In the genomic region with DNA sequence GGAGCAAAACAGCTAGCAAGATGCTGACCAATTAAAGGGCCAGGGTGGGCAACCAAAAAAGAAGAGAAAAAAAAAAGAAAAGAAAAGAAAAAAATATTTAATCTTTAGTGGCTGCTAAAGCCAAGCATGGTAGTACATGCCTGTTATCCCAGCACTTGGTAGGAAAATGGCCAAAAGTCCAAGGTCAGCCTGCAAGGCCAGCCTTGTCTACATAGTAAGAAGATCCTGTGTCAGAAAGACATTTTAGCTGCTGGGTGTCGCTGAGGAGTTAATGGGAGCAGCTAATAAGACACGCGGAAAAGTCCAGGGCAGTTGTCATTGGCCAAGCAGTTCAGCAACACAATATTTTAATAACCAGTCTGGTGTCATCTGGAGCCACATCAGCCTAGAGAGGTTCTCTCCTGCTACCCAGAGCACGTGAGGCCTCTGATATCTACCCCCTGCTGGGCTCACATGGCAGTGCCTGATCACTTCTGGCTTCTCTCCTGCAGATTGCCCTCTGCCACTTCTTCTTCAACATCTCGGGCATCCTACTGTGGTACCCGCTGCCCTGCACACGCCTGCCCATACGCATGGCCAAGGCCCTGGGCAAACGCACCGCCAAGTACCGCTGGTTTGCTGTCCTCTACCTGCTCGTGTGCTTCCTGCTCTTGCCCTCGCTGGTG, we compare ENCODE assay signal across 23 mouse cellular contexts. TPM values are rescaled to one million over a fixed set of nuclear protein-coding genes. Genes with fewer than 3 reads are reported as not detected.
A peak's percentile ranks its signal among the peaks of the same experiment; 100 is the strongest.
DNase-seq lines count a peak whose midpoint lies in the region; ATAC-seq and TF ChIP-seq lines count a peak whose summit lies in the region.
"Had no signal": no experiment of that assay in that cellular context is flagged by ENCODE, and none has a peak within 500 bp of the region (broad histone marks: within the 10 kb centered on the region; RNA-seq: fewer than 3 reads in every experiment).

No protein-coding gene starts in this region.

- ATAC-seq in forebrain, embryonic 11.5 days (replicated peaks; ENCODE audit: low FRiP score) = no peak
- no peak for ATAC-seq in forebrain, embryonic 16.5 days
- ATAC-seq in midbrain, embryonic 11.5 days (ENCODE audit: low FRiP score) = no peak
- ATAC-seq in megakaryocyte-erythroid progenitor cell, adult 5-6 weeks (replicated peaks; ENCODE audit: low FRiP score, low TSS enrichment, poor library complexity, severe bottlenecking) = peak; percentile 81
- ATAC-seq: forebrain, postnatal 0 days; intestine, embryonic 15.5 days had no signal

- H3K9me3 ChIP-seq in forebrain, embryonic 11.5 days (ENCODE audit: control insufficient read depth, low read length) = no peaks in the 10 kb centered on the region
- no peaks in the 10 kb centered on the region for H3K9me3 ChIP-seq in forebrain, embryonic 16.5 days (ENCODE audit: control insufficient read depth, low read length)
- H3K9me3 ChIP-seq in midbrain, embryonic 11.5 days (ENCODE audit: control insufficient read depth, low read length) = no peaks in the 10 kb centered on the region
- no peaks in the 10 kb centered on the region for H3K9me3 ChIP-seq in midbrain, embryonic 10.5 days (replicated peaks)
- H3K9me3 ChIP-seq: intestine, embryonic 15.5 days had no signal

- H3K4me2 ChIP-seq in forebrain, embryonic 11.5 days (ENCODE audit: low read depth, low read length, severe bottlenecking) = no peak overlapping the region
- H3K4me2 ChIP-seq in forebrain, embryonic 16.5 days (ENCODE audit: low read length) = no peak overlapping the region
- no peak overlapping the region for H3K4me2 ChIP-seq in midbrain, embryonic 11.5 days
- H3K4me2 ChIP-seq: hindbrain, embryonic 14.5 days; intestine, embryonic 15.5 days; lung, embryonic 14.5 days had no signal

- TF ChIP-seq CTCF in bone marrow, adult 2 months (IDR thresholded peaks at IDR 0.05; ENCODE audit: control insufficient read depth, insufficient read depth, low read length) = no peak

- H3K27ac ChIP-seq in forebrain, embryonic 11.5 days (ENCODE audit: low read depth, low read length) = no peak overlapping the region
- no peak overlapping the region for H3K27ac ChIP-seq in forebrain, embryonic 16.5 days (ENCODE audit: low read length)
- H3K27ac ChIP-seq in midbrain, embryonic 11.5 days (ENCODE audit: low read depth, low read length) = no peak overlapping the region
- no peak overlapping the region for H3K27ac ChIP-seq in midbrain, embryonic 10.5 days (replicated peaks)
- 0 out of 2 replicates have a peak overlapping the region, but pooled peaks have one; percentile 4 for H3K27ac ChIP-seq in bone marrow, adult 2 months (ENCODE audit: control insufficient read depth, insufficient read depth, low read depth, low read length, poor library complexity)
- H3K27ac ChIP-seq: gastrocnemius, adult 2 months; hindbrain, embryonic 14.5 days; intestine, embryonic 15.5 days; macrophage had no signal

- no peak for TF ChIP-seq POLR2A in bone marrow, adult 2 months (IDR thresholded peaks at IDR 0.05; ENCODE audit: borderline replicate concordance, control insufficient read depth, low read depth, low read length)

- no peak overlapping the region for H3K4me3 ChIP-seq in forebrain, embryonic 11.5 days (ENCODE audit: low read depth, low read length)
- H3K4me3 ChIP-seq in forebrain, embryonic 16.5 days (replicated peaks; ENCODE audit: low read length) = no peak overlapping the region
- no peak overlapping the region for H3K4me3 ChIP-seq in midbrain, embryonic 11.5 days (ENCODE audit: low read depth, low read length)
- no peak overlapping the region for H3K4me3 ChIP-seq in midbrain, embryonic 10.5 days
- H3K4me3 ChIP-seq in bone marrow, adult 2 months (replicated peaks; ENCODE audit: control insufficient read depth, low read depth, low read length) = no peak overlapping the region
- H3K4me3 ChIP-seq: gastrocnemius, adult 2 months; intestine, embryonic 15.5 days had no signal

- DNase-seq in forebrain, embryonic 11.5 days (ENCODE audit: low spot score) = peak; percentile 49
- DNase-seq in midbrain, embryonic 11.5 days (ENCODE audit: low spot score, missing footprints) = peak; percentile 19
- DNase-seq in midbrain, embryonic 10.5 days (ENCODE audit: low spot score) = no peak
- DNase-seq in urinary bladder, postnatal 4 days (ENCODE audit: low spot score in 2 of 2) = no peak
- DNase-seq: cerebellum, adult 11-12 months; forebrain, postnatal 0 days; gastrocnemius, adult 2 months; heart, postnatal 10 days; left cerebral cortex, postnatal 4 days; lung, embryonic 14.5 days; right cerebral cortex, postnatal 25 days had no signal

- H3K36me3 ChIP-seq in forebrain, embryonic 11.5 days (ENCODE audit: control insufficient read depth, insufficient read depth, low read length) = no peaks in the 10 kb centered on the region
- H3K36me3 ChIP-seq in forebrain, embryonic 16.5 days (ENCODE audit: control insufficient read depth, insufficient read depth) = no peaks in the 10 kb centered on the region
- H3K36me3 ChIP-seq in midbrain, embryonic 11.5 days (ENCODE audit: control insufficient read depth, insufficient read depth, low read length) = no peaks in the 10 kb centered on the region
- no peaks in the 10 kb centered on the region for H3K36me3 ChIP-seq in midbrain, embryonic 10.5 days
- H3K36me3 ChIP-seq: intestine, embryonic 15.5 days had no signal

- H3K9ac ChIP-seq in forebrain, embryonic 11.5 days (ENCODE audit: low read length) = no peak overlapping the region
- no peak overlapping the region for H3K9ac ChIP-seq in forebrain, embryonic 16.5 days (replicated peaks; ENCODE audit: low read depth, low read length)
- no peak overlapping the region for H3K9ac ChIP-seq in midbrain, embryonic 11.5 days (ENCODE audit: low read length)
- H3K9ac ChIP-seq: forebrain, postnatal 0 days; hindbrain, embryonic 14.5 days; intestine, embryonic 15.5 days; lung, embryonic 14.5 days had no signal

- peaks cover 11% of the 10 kb centered on the region for H3K27me3 ChIP-seq in forebrain, embryonic 11.5 days (ENCODE audit: control insufficient read depth, insufficient read depth, low read length)
- H3K27me3 ChIP-seq in forebrain, embryonic 16.5 days (replicated peaks; ENCODE audit: control insufficient read depth, insufficient read depth, low read length) = no peaks in the 10 kb centered on the region
- peaks cover 13% of the 10 kb centered on the region for H3K27me3 ChIP-seq in midbrain, embryonic 11.5 days (ENCODE audit: control insufficient read depth, insufficient read depth, low read length)
- H3K27me3 ChIP-seq in midbrain, embryonic 10.5 days (ENCODE audit: low read depth, poor library complexity, severe bottlenecking) = peaks cover 46% of the 10 kb centered on the region

- WGBS in forebrain, embryonic 11.5 days = 86% methylated on average over 13 of the region's 13 CpGs
- WGBS in forebrain, embryonic 16.5 days = 83% methylated on average over 13 of the region's 13 CpGs
- 86% methylated on average over 13 of the region's 13 CpGs for WGBS in midbrain, embryonic 11.5 days
- WGBS in midbrain, embryonic 10.5 days = 79% methylated on average over 13 of the region's 13 CpGs
- WGBS in bone marrow, adult 2 months = 20% methylated on average over 13 of the region's 13 CpGs

- peaks cover 4% of the 10 kb centered on the region; the same call in 1 of the 2 replicates for H3K4me1 ChIP-seq in forebrain, embryonic 11.5 days (replicated peaks; ENCODE audit: control insufficient read depth, insufficient read depth, low read length)
- H3K4me1 ChIP-seq in forebrain, embryonic 16.5 days (replicated peaks; ENCODE audit: control insufficient read depth, insufficient read depth, low read length) = peaks cover 6% of the 10 kb centered on the region; the same call in 1 of the 2 replicates
- peaks cover 4% of the 10 kb centered on the region; the same call in 1 of the 2 replicates for H3K4me1 ChIP-seq in midbrain, embryonic 11.5 days (ENCODE audit: control insufficient read depth, insufficient read depth, low read length)
- peaks cover 8% of the 10 kb centered on the region for H3K4me1 ChIP-seq in midbrain, embryonic 10.5 days
- H3K4me1 ChIP-seq in bone marrow, adult 2 months (ENCODE audit: control insufficient read depth, insufficient read depth, low read length) = peaks cover 10% of the 10 kb centered on the region

RNA-seq across cellular contexts. Expression of gene Pfn3, which starts 2.3 kb away (rescaled TPM):
- polyA plus RNA-seq in forebrain, embryonic 11.5 days (2014; fragmentation: Nextera tagmentation; extraction: Ambion mirVana) = not detected in 2 replicates
- 0.43 and 0.84 TPM in 2 replicates for polyA plus RNA-seq in forebrain, embryonic 16.5 days (2015; fragmentation: Nextera tagmentation; extraction: Ambion mirVana)
- not detected in 2 replicates for polyA plus RNA-seq in midbrain, embryonic 11.5 days (2014; fragmentation: Nextera tagmentation; extraction: Ambion mirVana)
- polyA plus RNA-seq in midbrain, embryonic 10.5 days (2016; fragmentation: Nextera tagmentation; extraction: Ambion mirVana) = not detected in 2 replicates
- not detected in 2 replicates for polyA plus RNA-seq in bone marrow, adult 2 months (2011; ENCODE audit: insufficient read depth, insufficient read length, low replicate concordance, missing spikeins)
- not detected in 2 replicates for total RNA-seq in megakaryocyte-erythroid progenitor cell, adult 5-6 weeks (2014; fragmentation: Nextera tagmentation)
- total RNA-seq in megakaryocyte-erythroid progenitor cell, adult 5-6 weeks (2017) = not detected in 2 replicates
- total RNA-seq: forebrain, postnatal 0 days; gastrocnemius, adult 2 months; heart, postnatal 10 days; liver, adult 2 months had no signal
- polyA plus RNA-seq: C2C12; embryonic facial prominence, embryonic 11.5 days; intestine, embryonic 15.5 days; liver, adult 2 months; lung, embryonic 14.5 days; macrophage; neural tube, embryonic 11.5 days; stomach, embryonic 16.5 days had no signal

RNA-seq across cellular contexts. Expression of gene F12, which starts 13.8 kb away (rescaled TPM):
- not detected in 2 replicates for polyA plus RNA-seq in forebrain, embryonic 11.5 days (2014; fragmentation: Nextera tagmentation; extraction: Ambion mirVana)
- polyA plus RNA-seq in forebrain, embryonic 16.5 days (2015; fragmentation: Nextera tagmentation; extraction: Ambion mirVana) = not detected in 2 replicates
- 0.14 TPM in 1 of 2 replicates, not detected in the other for polyA plus RNA-seq in midbrain, embryonic 11.5 days (2014; fragmentation: Nextera tagmentation; extraction: Ambion mirVana)
- 0.14 TPM in 1 of 2 replicates, not detected in the other for polyA plus RNA-seq in midbrain, embryonic 10.5 days (2016; fragmentation: Nextera tagmentation; extraction: Ambion mirVana)
- polyA plus RNA-seq in bone marrow, adult 2 months (2011; ENCODE audit: insufficient read depth, insufficient read length, low replicate concordance, missing spikeins) = 1.3 TPM in 2 replicates
- total RNA-seq in megakaryocyte-erythroid progenitor cell, adult 5-6 weeks (2014; fragmentation: Nextera tagmentation) = not detected in 2 replicates
- total RNA-seq in megakaryocyte-erythroid progenitor cell, adult 5-6 weeks (2017) = not detected in 2 replicates
- total RNA-seq: forebrain, postnatal 0 days; gastrocnemius, adult 2 months; heart, postnatal 10 days; midbrain, postnatal 0 days had no signal
- polyA plus RNA-seq: C2C12; embryonic facial prominence, embryonic 11.5 days; lung, embryonic 14.5 days; macrophage; neural tube, embryonic 11.5 days had no signal

RNA-seq across cellular contexts. Expression of gene Slc34a1, which starts 14.8 kb away (rescaled TPM):
- not detected in 2 replicates for polyA plus RNA-seq in forebrain, embryonic 11.5 days (2014; fragmentation: Nextera tagmentation; extraction: Ambion mirVana)
- polyA plus RNA-seq in forebrain, embryonic 16.5 days (2015; fragmentation: Nextera tagmentation; extraction: Ambion mirVana) = 0.27 TPM in 1 of 2 replicates, not detected in the other
- polyA plus RNA-seq in midbrain, embryonic 11.5 days (2014; fragmentation: Nextera tagmentation; extraction: Ambion mirVana) = not detected in 2 replicates
- polyA plus RNA-seq in midbrain, embryonic 10.5 days (2016; fragmentation: Nextera tagmentation; extraction: Ambion mirVana) = not detected in 2 replicates
- 6.7 TPM in 1 of 2 replicates, not detected in the other for polyA plus RNA-seq in bone marrow, adult 2 months (2011; ENCODE audit: insufficient read depth, insufficient read length, low replicate concordance, missing spikeins)
- not detected in 2 replicates for total RNA-seq in megakaryocyte-erythroid progenitor cell, adult 5-6 weeks (2014; fragmentation: Nextera tagmentation)
- not detected in 2 replicates for total RNA-seq in megakaryocyte-erythroid progenitor cell, adult 5-6 weeks (2017)
- total RNA-seq: gastrocnemius, adult 2 months; heart, postnatal 10 days; liver, adult 2 months; midbrain, postnatal 0 days had no signal
- polyA plus RNA-seq: C2C12; embryonic facial prominence, embryonic 11.5 days; forebrain, postnatal 0 days; hindbrain, embryonic 14.5 days; intestine, embryonic 15.5 days; lung, embryonic 14.5 days; macrophage had no signal

RNA-seq across cellular contexts. Expression of gene Grk6, which starts 32.1 kb away (rescaled TPM):
- 69.5 and 79.2 TPM in 2 replicates for polyA plus RNA-seq in forebrain, embryonic 11.5 days (2014; fragmentation: Nextera tagmentation; extraction: Ambion mirVana)
- polyA plus RNA-seq in forebrain, embryonic 16.5 days (2015; fragmentation: Nextera tagmentation; extraction: Ambion mirVana) = 39.4 and 40.1 TPM in 2 replicates
- 42.0 and 52.3 TPM in 2 replicates for polyA plus RNA-seq in midbrain, embryonic 11.5 days (2014; fragmentation: Nextera tagmentation; extraction: Ambion mirVana)
- polyA plus RNA-seq in midbrain, embryonic 10.5 days (2016; fragmentation: Nextera tagmentation; extraction: Ambion mirVana) = 41.8 and 51.4 TPM in 2 replicates
- 64.8 and 109 TPM in 2 replicates for polyA plus RNA-seq in bone marrow, adult 2 months (2011; ENCODE audit: insufficient read depth, insufficient read length, low replicate concordance, missing spikeins)
- total RNA-seq in megakaryocyte-erythroid progenitor cell, adult 5-6 weeks (2014; fragmentation: Nextera tagmentation) = 61.4 and 80.6 TPM in 2 replicates
- total RNA-seq in megakaryocyte-erythroid progenitor cell, adult 5-6 weeks (2017) = 67.7 and 82.4 TPM in 2 replicates

RNA-seq across cellular contexts. Expression of gene Rgs14, which starts 43.2 kb away (rescaled TPM):
- 0.33 and 0.44 TPM in 2 replicates for polyA plus RNA-seq in forebrain, embryonic 11.5 days (2014; fragmentation: Nextera tagmentation; extraction: Ambion mirVana)
- 0.71 and 1.4 TPM in 2 replicates for polyA plus RNA-seq in forebrain, embryonic 16.5 days (2015; fragmentation: Nextera tagmentation; extraction: Ambion mirVana)
- 0.37 and 0.72 TPM in 2 replicates for polyA plus RNA-seq in midbrain, embryonic 11.5 days (2014; fragmentation: Nextera tagmentation; extraction: Ambion mirVana)
- polyA plus RNA-seq in midbrain, embryonic 10.5 days (2016; fragmentation: Nextera tagmentation; extraction: Ambion mirVana) = 0.41 and 0.52 TPM in 2 replicates
- 20.6 and 51.6 TPM in 2 replicates for polyA plus RNA-seq in bone marrow, adult 2 months (2011; ENCODE audit: insufficient read depth, insufficient read length, low replicate concordance, missing spikeins)
- 6.9 and 11.9 TPM in 2 replicates for total RNA-seq in megakaryocyte-erythroid progenitor cell, adult 5-6 weeks (2014; fragmentation: Nextera tagmentation)
- total RNA-seq in megakaryocyte-erythroid progenitor cell, adult 5-6 weeks (2017) = 1.8 and 3.2 TPM in 2 replicates

Comparison
In these comparisons a context has a peak if more than half of its experiments do, and no peak if none do; other contexts are left out.
1. DNase-seq: peak in forebrain, embryonic 11.5 days (single experiment) and midbrain, embryonic 11.5 days (single experiment); none in midbrain, embryonic 10.5 days (single experiment) and urinary bladder, postnatal 4 days (0 of 2).